Mouse (Mus musculus) CH12.LX (cell line): ENCODE results near the gene Zbtb8os. TPM values are rescaled to one million over a fixed set of nuclear protein-coding genes. Genes with fewer than 3 reads are reported as not detected.

Source experiments
- DNase-seq: peaks from one replicate; pipeline ENCODE4 v3.0.0-alpha.2; 2013; ENCODE audit errors: extremely low read depth
- H3K27ac ChIP-seq: 2 replicates; pipeline ENCODE4 v1.5.1; 2012; ENCODE audit warnings: low read depth, mild to moderate bottlenecking, control low read depth, moderate library complexity; ENCODE audit not compliant: insufficient read depth
- H3K27me3 ChIP-seq: replicated peaks from 2 replicates; pipeline ENCODE3; 2012; ENCODE audit warnings: inconsistent platforms
- H3K36me3 ChIP-seq, 2 experiments: replicated peaks in 1 of 2; 2 replicates each; pipeline versions ENCODE3 to v1.6.1; 2012; ENCODE audit warnings: inconsistent platforms in 1 of 2, low read length in 1 of 2, mild to moderate bottlenecking in 1 of 2, mixed read lengths in 1 of 2, moderate library complexity in 1 of 2; ENCODE audit not compliant: control insufficient read depth in 1 of 2, insufficient read depth in 1 of 2
- H3K4me1 ChIP-seq, 2 experiments: 2 replicates each; pipeline ENCODE4 v1.6.1; 2012; ENCODE audit warnings: inconsistent platforms in 1 of 2, moderate library complexity in 1 of 2; ENCODE audit not compliant: insufficient read depth in 2 of 2, control insufficient read depth in 1 of 2
- H3K4me2 ChIP-seq: 2 replicates; pipeline ENCODE4 v1.6.1; 2012; ENCODE audit warnings: low read depth, mild to moderate bottlenecking, control low read depth; ENCODE audit not compliant: poor library complexity, insufficient read depth, severe bottlenecking
- H3K4me3 ChIP-seq, 3 experiments: fragments of 150-350 bp in 1 of 3; sonication (generic) in 1 of 3; replicated peaks in 1 of 3; 2 replicates each; pipeline versions ENCODE3 to v1.5.1; 2011 to 2012; ENCODE audit warnings: low read depth in 2 of 3, low read length in 2 of 3, mild to moderate bottlenecking in 2 of 3, moderate library complexity in 2 of 3, control low read depth in 1 of 3, improper control_type of control experiment in 1 of 3, inconsistent platforms in 1 of 3, mixed read lengths in 1 of 3; ENCODE audit not compliant: poor library complexity in 1 of 3
- H3K79me2 ChIP-seq: replicated peaks from 2 replicates; pipeline ENCODE4 v1.6.1; 2012; ENCODE audit warnings: mild to moderate bottlenecking, moderate library complexity; ENCODE audit not compliant: control insufficient read depth, poor library complexity, insufficient read depth, severe bottlenecking; ENCODE audit errors: extremely low read depth
- H3K9ac ChIP-seq: 2 replicates; pipeline ENCODE4 v1.6.1; 2012; ENCODE audit warnings: low read depth, mild to moderate bottlenecking, control low read depth, moderate library complexity; ENCODE audit not compliant: insufficient read depth
- H3K9me3 ChIP-seq: replicated peaks from 2 replicates; pipeline ENCODE3; 2012; ENCODE audit warnings: low read length, inconsistent platforms, mixed read lengths
- CHD1 ChIP-seq: IDR thresholded peaks from 2 replicates; pipeline ENCODE4 v1.6.1; 2012; ENCODE audit warnings: low read depth, low read length, improper control_type of control experiment, inconsistent platforms
- CHD2 ChIP-seq: IDR thresholded peaks from 2 replicates; pipeline ENCODE4 v1.6.1; 2011; ENCODE audit warnings: low read length, improper control_type of control experiment
- CTCF ChIP-seq, 2 experiments: IDR thresholded peaks in 1 of 2; conservative IDR thresholded peaks in 1 of 2; 2 replicates each; pipeline ENCODE4 v1.5.1; 2011 to 2012; ENCODE audit warnings: low read depth in 2 of 2, low read length in 2 of 2, improper control_type of control experiment in 1 of 2, inconsistent platforms in 1 of 2, mild to moderate bottlenecking in 1 of 2, moderate library complexity in 1 of 2
- E2F4 ChIP-seq: IDR thresholded peaks from 2 replicates; pipeline ENCODE4 v1.6.1; 2011; ENCODE audit warnings: low read depth, low read length, improper control_type of control experiment; ENCODE audit not compliant: insufficient replicate concordance
- ELF1 ChIP-seq: IDR thresholded peaks from 2 replicates; pipeline ENCODE4 v1.6.1; 2014; ENCODE audit warnings: low read depth, mild to moderate bottlenecking, inconsistent platforms, low read length, improper control_type of control experiment
- EP300 ChIP-seq: IDR thresholded peaks from 2 replicates; pipeline ENCODE4 v1.6.1; 2011; ENCODE audit warnings: low read length, improper control_type of control experiment
- GABPA ChIP-seq: IDR thresholded peaks from 2 replicates; pipeline ENCODE4 v1.6.1; 2012; ENCODE audit warnings: low read depth, low read length, improper control_type of control experiment, inconsistent platforms; ENCODE audit not compliant: insufficient replicate concordance
- HCFC1 ChIP-seq: IDR thresholded peaks from 2 replicates; pipeline ENCODE4 v1.6.1; 2012; ENCODE audit warnings: low read depth, mild to moderate bottlenecking, inconsistent platforms, low read length, improper control_type of control experiment
- JUN ChIP-seq: IDR thresholded peaks from 2 replicates; pipeline ENCODE4 v1.6.1; 2011; ENCODE audit warnings: low read depth, mild to moderate bottlenecking, low read length, improper control_type of control experiment, moderate library complexity; ENCODE audit not compliant: insufficient read depth
- MAFK ChIP-seq: IDR thresholded peaks from 2 replicates; pipeline ENCODE4 v1.6.1; 2011; ENCODE audit warnings: low read length, improper control_type of control experiment; ENCODE audit not compliant: insufficient replicate concordance
- MEF2A ChIP-seq: IDR thresholded peaks from 2 replicates; pipeline ENCODE4 v1.6.1; 2014; ENCODE audit warnings: low read depth, mild to moderate bottlenecking, inconsistent platforms, low read length, improper control_type of control experiment, borderline replicate concordance
- MYC ChIP-seq: IDR thresholded peaks from 2 replicates; pipeline ENCODE4 v1.6.1; 2011; ENCODE audit warnings: low read depth, mild to moderate bottlenecking, improper control_type of control experiment, low read length
- NELFE ChIP-seq: IDR thresholded peaks from 2 replicates; pipeline ENCODE4 v1.6.1; 2011; ENCODE audit warnings: low read depth, low read length, improper control_type of control experiment
- NRF1 ChIP-seq: IDR thresholded peaks from 2 replicates; pipeline ENCODE4 v1.6.1; 2014; ENCODE audit warnings: low read depth, mild to moderate bottlenecking, inconsistent platforms, low read length, improper control_type of control experiment, moderate library complexity
- PAX5 ChIP-seq: IDR thresholded peaks from 2 replicates; pipeline ENCODE4 v1.6.1; 2012; ENCODE audit warnings: low read length, inconsistent platforms, mixed read lengths
- POLR2A ChIP-seq: IDR thresholded peaks from 2 replicates; pipeline ENCODE4 v1.6.1; 2011; ENCODE audit warnings: low read depth, mild to moderate bottlenecking, improper control_type of control experiment, low read length
- POLR2AphosphoS2 ChIP-seq: IDR thresholded peaks from 2 replicates; pipeline ENCODE4 v1.6.1; 2011; ENCODE audit warnings: low read depth, low read length, improper control_type of control experiment
- RAD21 ChIP-seq: IDR thresholded peaks from 2 replicates; pipeline ENCODE4 v1.6.1; 2011; ENCODE audit warnings: low read depth, mild to moderate bottlenecking, low read length, improper control_type of control experiment, moderate library complexity
- SIN3A ChIP-seq: IDR thresholded peaks from 2 replicates; pipeline ENCODE4 v1.6.1; 2012; ENCODE audit warnings: low read length, improper control_type of control experiment, inconsistent platforms
- SMC3 ChIP-seq: IDR thresholded peaks from 2 replicates; pipeline ENCODE4 v1.6.1; 2011; ENCODE audit warnings: low read depth, low read length, improper control_type of control experiment
- TBP ChIP-seq: conservative IDR thresholded peaks from 2 replicates; pipeline ENCODE4 v1.6.1; 2011; ENCODE audit warnings: low read depth, low read length, improper control_type of control experiment
- UBTF ChIP-seq: IDR thresholded peaks from 2 replicates; pipeline ENCODE4 v1.6.1; 2012; ENCODE audit warnings: low read depth, mild to moderate bottlenecking, inconsistent platforms, low read length, improper control_type of control experiment, moderate library complexity
- USF1 ChIP-seq: IDR thresholded peaks from 2 replicates; pipeline ENCODE4 v1.6.1; 2014; ENCODE audit warnings: low read depth, mild to moderate bottlenecking, inconsistent platforms, low read length, improper control_type of control experiment
- ZC3H11A ChIP-seq: IDR thresholded peaks from 2 replicates; pipeline ENCODE4 v1.6.1; 2012; ENCODE audit warnings: low read depth, mild to moderate bottlenecking, inconsistent platforms, low read length, improper control_type of control experiment
- ZKSCAN1 ChIP-seq: IDR thresholded peaks from 2 replicates; pipeline ENCODE4 v1.6.1; 2012; ENCODE audit warnings: low read depth, inconsistent platforms, low read length, improper control_type of control experiment, borderline replicate concordance
- ZMIZ1 ChIP-seq: IDR thresholded peaks from 2 replicates; pipeline ENCODE4 v1.6.1; 2012; ENCODE audit warnings: low read depth, mild to moderate bottlenecking, inconsistent platforms, low read length, improper control_type of control experiment
- dilution Hi-C: fragments of 300-500 bp; cut with MboI; formaldehyde crosslinking; loops from 2 replicates; pipeline ENCODE4 v1.14.3; 2020; ENCODE audit warnings: low sequenced_read_pairs; ENCODE audit not compliant: extremely low pct_unique_long_range_greater_than_20kb, extremely low pct_ligation_motif_present
- in situ Hi-C: fragments of 300-500 bp; cut with MboI; formaldehyde crosslinking; loops from 3 replicates; pipeline ENCODE4 v1.14.3; 2019; ENCODE audit warnings: low sequenced_read_pairs, low pct_ligation_motif_present, low pct_unique_long_range_greater_than_20kb, mixed read lengths
- polyA plus RNA-seq: library from polyadenylated mRNA; unstranded; fragments of >175 nt; gene quantifications from 2 replicates; pipeline ENCODE4 v1.2.1, GENCODE M21; 2012; ENCODE audit warnings: low read depth; ENCODE audit not compliant: insufficient read length
- total RNA-seq, 2 experiments: library from RNA; depleted of rRNA; stranded (reverse); fragments of 300-350 nt in 1 of 2; fragments of >200 nt in 1 of 2; gene quantifications; 2 replicates each; pipeline ENCODE4 v1.2.3; 2012 to 2014

Zbtb8os gene
- total and polyA plus RNA-seq, 3 experiments: 104 to 135 (median 134) TPM

GRCm38 (mm10) chr4:129293702-129294101 is 41.8 kb upstream of the Zbtb8os start:
- in situ Hi-C loops (no loop called here), dilution Hi-C loops (no loop called here)
- TF ChIP-seq POLR2AphosphoS2 (no peak), ZMIZ1 (no peak)
- no peaks in the 10 kb centered on the region for H3K79me2 ChIP-seq
- H3K4me1 ChIP-seq: no peaks in the 10 kb centered on the region
- H3K4me3 ChIP-seq: no peak overlapping the region
- H3K27me3 ChIP-seq: no peaks in the 10 kb centered on the region
- no peaks in the 10 kb centered on the region for H3K36me3 ChIP-seq
- DNase-seq: no peak
- H3K27ac ChIP-seq: no peak overlapping the region
- no peak overlapping the region for H3K9ac ChIP-seq
- H3K4me2 ChIP-seq: no peak overlapping the region
- no peaks in the 10 kb centered on the region for H3K9me3 ChIP-seq

DNA sequence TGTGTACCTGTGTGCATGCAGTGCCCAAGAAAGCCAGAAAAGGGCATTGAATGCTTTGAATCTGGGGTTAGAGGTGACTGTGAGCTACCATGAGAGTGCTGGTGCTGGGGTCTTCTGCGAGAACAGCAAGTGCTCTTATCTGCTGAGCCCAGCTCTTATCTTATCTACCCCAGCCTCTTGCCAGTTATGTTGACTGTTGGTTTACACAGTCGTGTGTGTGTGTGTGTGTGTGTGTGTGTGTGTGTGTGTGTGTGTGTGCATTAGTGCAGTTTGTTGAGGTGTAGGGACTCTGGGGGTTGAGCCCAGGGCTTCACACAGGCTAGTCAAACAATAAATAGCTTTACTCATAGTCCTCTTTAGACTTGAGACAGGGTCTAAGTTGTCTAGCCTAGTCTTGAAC is 40.3 kb upstream of the Zbtb8os start:
- H3K9ac ChIP-seq: no peak overlapping the region
- no peaks in the 10 kb centered on the region for H3K27me3 ChIP-seq
- H3K36me3 ChIP-seq: no peaks in the 10 kb centered on the region
- TF ChIP-seq RAD21 (no peak), UBTF (no peak), HCFC1 (no peak), JUN (no peak), E2F4 (no peak), CHD2 (no peak), CTCF (conservative IDR thresholded peaks at IDR 0.05 in 1 of 2, IDR thresholded peaks at IDR 0.05 in 1 of 2; ENCODE audit: low read depth in 2 of 2, low read length in 2 of 2) (no peak), EP300 (no peak), PAX5 (no peak), USF1 (no peak)
- H3K4me2 ChIP-seq: no peak overlapping the region
- dilution Hi-C loops (no loop called here), in situ Hi-C loops (no loop called here)
- H3K4me3 ChIP-seq: no peak overlapping the region
- no peaks in the 10 kb centered on the region for H3K9me3 ChIP-seq
- H3K4me1 ChIP-seq: no peaks in the 10 kb centered on the region
- no peak for DNase-seq
- no peaks in the 10 kb centered on the region for H3K79me2 ChIP-seq
- H3K27ac ChIP-seq: no peak overlapping the region

DNA sequence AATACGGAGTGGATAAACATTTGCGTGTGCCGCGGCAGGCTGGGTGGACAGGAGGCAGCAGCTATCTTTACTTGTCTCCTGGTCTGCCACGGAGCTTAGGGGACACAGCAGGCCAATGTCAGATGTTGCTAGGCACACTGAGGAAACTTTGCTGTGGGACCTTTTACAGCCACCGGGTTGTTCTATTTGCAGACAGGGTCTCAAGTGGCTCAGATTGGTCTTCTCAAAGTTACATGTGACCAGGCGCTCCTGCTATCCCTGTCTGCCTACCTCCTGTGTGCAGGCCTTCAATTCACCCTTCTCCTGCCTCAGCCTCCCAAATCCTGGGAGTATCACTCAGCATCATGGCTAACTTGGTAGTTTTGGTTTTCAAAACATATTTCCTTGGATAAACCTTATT is 39.4 kb upstream of the Zbtb8os start:
- Histone ChIP-seq H3K4me2 (no peak overlapping the region), H3K36me3 (no peaks in the 10 kb centered on the region), H3K4me1 (no peaks in the 10 kb centered on the region), H3K27ac (no peak overlapping the region), H3K79me2 (no peaks in the 10 kb centered on the region), H3K9me3 (peaks cover 2% of the 10 kb centered on the region)
- in situ Hi-C loops: no loop called here
- DNase-seq: no peak
- TF ChIP-seq ZC3H11A: no peak
- TF ChIP-seq NRF1: no peak
- no peak for TF ChIP-seq CTCF (conservative IDR thresholded peaks at IDR 0.05 in 1 of 2, IDR thresholded peaks at IDR 0.05 in 1 of 2; ENCODE audit: low read depth in 2 of 2, low read length in 2 of 2)
- no peak for TF ChIP-seq POLR2A
- TF ChIP-seq ZMIZ1: no peak
- no peak for TF ChIP-seq NELFE
- no peak for TF ChIP-seq SIN3A
- no peak for TF ChIP-seq MYC
- TF ChIP-seq CHD1: no peak
- TF ChIP-seq UBTF: no peak
- no peak for TF ChIP-seq ZKSCAN1
- TF ChIP-seq MAFK: no peak
- no peak for TF ChIP-seq E2F4
- no peak for TF ChIP-seq GABPA
- no peak for TF ChIP-seq MEF2A
- no peak for TF ChIP-seq USF1
- no peak for TF ChIP-seq TBP
- no peak for TF ChIP-seq SMC3
- TF ChIP-seq POLR2AphosphoS2: no peak
- TF ChIP-seq ELF1: no peak
- TF ChIP-seq, all 38 proteins: peak for 0
- Histone ChIP-seq H3K9ac (no peak overlapping the region), H3K27me3 (no peaks in the 10 kb centered on the region), H3K4me3 (no peak overlapping the region)
- dilution Hi-C loops: no loop called here
